Mouse (Mus musculus) liver, adult (tissue): ENCODE measurements around the gene Rps10.

Source experiments
- GATA4 ChIP-seq: IDR thresholded peaks from 2 replicates; pipeline ENCODE4 v1.6.1; 2014; ENCODE audit warnings: mild to moderate bottlenecking, low read length; ENCODE audit not compliant: insufficient replicate concordance

Gene Rps10

GRCm38 (mm10) chr17:27636132-27637020 lies at the start of gene Rps10:
Rps10 (minus strand) TSS chr17:27636669.
- no peak for TF ChIP-seq GATA4

GRCm38 (mm10) chr17:27685550-27685913 lies 49.1 kb upstream of the Rps10 start:
- TF ChIP-seq GATA4: no peak

- TF ChIP-seq GATA4: no peak
Measured at GRCm38 (mm10) chr17:27684886-27685549, 48.5 kb upstream of the Rps10 start.

GRCm38 (mm10) chr17:27678924-27679813 lies 42.7 kb upstream of the Rps10 start:
- no peak for TF ChIP-seq GATA4

- no peak for TF ChIP-seq GATA4
Measured at GRCm38 (mm10) chr17:27677756-27678155, 41.3 kb upstream of the Rps10 start.

GRCm38 (mm10) chr17:27676270-27676669 lies 39.8 kb upstream of the Rps10 start:
- TF ChIP-seq GATA4: no peak

- no peak for TF ChIP-seq GATA4
Measured at GRCm38 (mm10) chr17:27675453-27675852, 39.0 kb upstream of the Rps10 start.

GRCm38 (mm10) chr17:27673945-27674344 lies 37.5 kb upstream of the Rps10 start:
- TF ChIP-seq GATA4: no peak

GRCm38 (mm10) chr17:27671720-27672119 lies 35.3 kb upstream of the Rps10 start:
- TF ChIP-seq GATA4: no peak

- no peak for TF ChIP-seq GATA4
Measured at GRCm38 (mm10) chr17:27658767-27659166, 22.3 kb upstream of the Rps10 start.

- TF ChIP-seq GATA4: no peak
Measured at GRCm38 (mm10) chr17:27657123-27657522, 20.7 kb upstream of the Rps10 start.

GRCm38 (mm10) chr17:27656414-27656813 lies 19.9 kb upstream of the Rps10 start:
- TF ChIP-seq GATA4: no peak

- TF ChIP-seq GATA4: no peak
Measured at GRCm38 (mm10) chr17:27656011-27656399, 19.5 kb upstream of the Rps10 start.

- TF ChIP-seq GATA4: no peak
Measured at GRCm38 (mm10) chr17:27655089-27656010, 18.9 kb upstream of the Rps10 start, which contains the start of gene Pacsin1. Pacsin1 (plus strand) TSS chr17:27655509.
